In genomic region chr7:127232622-127233367, GRCm38 (mm10) we compare ENCODE assay signal across 8 mouse cellular contexts. TPM values are rescaled to one million over a fixed set of nuclear protein-coding genes. Genes with fewer than 3 reads are reported as not detected.
DNase-seq lines count a peak whose midpoint lies in the region; ATAC-seq and TF ChIP-seq lines count a peak whose summit lies in the region.

TSS of gene Zfp553 (plus strand) at chr7:127233061.
TSS of gene Sept1 (minus strand) at chr7:127233130.

- H3K9ac ChIP-seq in lung, postnatal 0 days (replicated peaks; ENCODE audit: low read depth): peak within 1 kb of the TSS; percentile 64

- TF ChIP-seq EP300 in lung, postnatal 0 days (IDR thresholded peaks at IDR 0.05): no peak

- H3K36me3 ChIP-seq in lung, postnatal 0 days (ENCODE audit: insufficient read depth, low read length): peaks cover 16% of the 10 kb centered on the region

- WGBS in lung, postnatal 0 days: 1% methylated on average over 56 of the region's 64 CpGs

- peak within 1 kb of the TSS; percentile 72 for H3K4me2 ChIP-seq in lung, postnatal 0 days (replicated peaks; ENCODE audit: low read depth, low read length)

- H3K9me3 ChIP-seq in lung, postnatal 0 days (ENCODE audit: low read length): no peaks in the 10 kb centered on the region

- H3K27me3 ChIP-seq in lung, postnatal 0 days (replicated peaks; ENCODE audit: insufficient read depth, low read length): no peaks in the 10 kb centered on the region

- peak; percentile 88 for DNase-seq in MN1 (ENCODE audit: low spot score)
- DNase-seq in cerebellum, adult 9-10 months: peak; percentile 83
- DNase-seq in layer of hippocampus, postnatal 10 days (ENCODE audit: low spot score in 2 of 2): peak; percentile 82 to 89
- peak; percentile 94 for DNase-seq in lung, postnatal 0 days (ENCODE audit: low spot score)
- peak; percentile 69 for DNase-seq in ovary, adult 18-20 months (ENCODE audit: low spot score)
- peak; percentile 87 for DNase-seq in thymus, postnatal 0 days (ENCODE audit: low spot score)

- peaks cover 6% of the 10 kb centered on the region; the same call in 1 of the 2 replicates for H3K4me1 ChIP-seq in lung, postnatal 0 days (ENCODE audit: insufficient read depth, low read depth, low read length)

- H3K4me3 ChIP-seq in lung, postnatal 0 days (ENCODE audit: low read depth, low read length): peak within 1 kb of the TSS; percentile 77

- H3K27ac ChIP-seq in lung, postnatal 0 days (ENCODE audit: low read length): peak within 1 kb of the TSS; percentile 90

- 0 out of 2 replicates have a peak, but pooled peaks have one; percentile 2 for TF ChIP-seq CTCF in lung, postnatal 0 days (IDR thresholded peaks at IDR 0.05)

- peak; percentile 89 for ATAC-seq in frontal cortex, adult (ENCODE audit: low TSS enrichment)
- ATAC-seq in hematopoietic stem cell, adult 5-6 weeks (replicated peaks in 1 of 2; ENCODE audit: insufficient read depth in 1 of 2, low FRiP score in 2 of 2, low TSS enrichment in 1 of 2, low read depth in 1 of 2, poor library complexity in 2 of 2, severe bottlenecking in 2 of 2): peak; percentile 55 to 74
- ATAC-seq in lung, postnatal 0 days: peak; percentile 94

RNA-seq across cellular contexts. Expression of gene Zfp553, which starts in this region (rescaled TPM):
- 19.8 and 29.2 TPM in 2 replicates for total RNA-seq in hematopoietic stem cell, adult 5-6 weeks (2017)
- 10 to 100 TPM; 19.3 to 19.6 TPM for total RNA-seq in layer of hippocampus, postnatal 10 days (2021)
- polyA plus RNA-seq in lung, postnatal 0 days (2015; fragmentation: Nextera tagmentation; extraction: Ambion mirVana): 15.5 and 15.7 TPM in 2 replicates
- polyA plus RNA-seq in thymus, postnatal 0 days (2015; fragmentation: Nextera tagmentation; extraction: Ambion mirVana): 25.4 and 29.7 TPM in 2 replicates

RNA-seq across cellular contexts. Expression of gene Sept1, which starts in this region (rescaled TPM):
- total RNA-seq in hematopoietic stem cell, adult 5-6 weeks (2017): 145 and 165 TPM in 2 replicates
- total RNA-seq in layer of hippocampus, postnatal 10 days (2021): 1 to 10 TPM; 5.5 to 5.9 TPM
- 13.0 TPM in 2 replicates for polyA plus RNA-seq in lung, postnatal 0 days (2015; fragmentation: Nextera tagmentation; extraction: Ambion mirVana)
- 638 and 684 TPM in 2 replicates for polyA plus RNA-seq in thymus, postnatal 0 days (2015; fragmentation: Nextera tagmentation; extraction: Ambion mirVana)

Comparison
In these comparisons a context has a peak if more than half of its experiments do, and no peak if none do; other contexts are left out.
1. Peak in every context shown above with its lines: DNase-seq, ATAC-seq, H3K4me3 ChIP-seq and H3K27ac ChIP-seq.
2. RNA of gene Sept1 (total RNA-seq): 145 to 165 TPM in hematopoietic stem cell, adult 5-6 weeks; 5.5 to 5.9 TPM in layer of hippocampus, postnatal 10 days; every median in the first group is over 10 times any median in the second.
3. RNA of gene Sept1 (polyA plus RNA-seq): 638 to 684 TPM in thymus, postnatal 0 days; 13.0 TPM in lung, postnatal 0 days; every median in the first group is over 10 times any median in the second.